Mouse (Mus musculus) heart, adult 2 months (tissue): ENCODE data around the gene Commd7. TPM values are rescaled to one million over a fixed set of nuclear protein-coding genes. Genes with fewer than 3 reads are reported as not detected.

Experiments
- DNase-seq, 2 experiments: peaks; one replicate each; pipeline ENCODE4 v3.0.0; 2021
- H3K27ac ChIP-seq: fragments of 200-600 bp; 2 replicates; pipeline ENCODE4 v1.8.1; 2022
- H3K27me3 ChIP-seq: fragments of 200-500 bp; 2 replicates; pipeline ENCODE4 v1.6.1; 2012; ENCODE audit warnings: mild to moderate bottlenecking, low read length, inconsistent platforms, mixed read lengths; ENCODE audit not compliant: control insufficient read depth, insufficient read depth
- H3K36me3 ChIP-seq: fragments of 200-500 bp; 2 replicates; pipeline ENCODE4 v1.6.1; 2012; ENCODE audit warnings: low read length, inconsistent platforms; ENCODE audit not compliant: control insufficient read depth, insufficient read depth
- H3K4me1 ChIP-seq: fragments of 200-500 bp; 2 replicates; pipeline ENCODE4 v1.6.1; 2011; ENCODE audit warnings: low read length; ENCODE audit not compliant: control insufficient read depth, insufficient read depth
- H3K4me3 ChIP-seq: fragments of 200-600 bp; 2 replicates; pipeline ENCODE4 v1.8.1; 2022
- H3K79me2 ChIP-seq: fragments of 200-500 bp; replicated peaks from 2 replicates; pipeline ENCODE4 v1.6.1; 2012; ENCODE audit warnings: mild to moderate bottlenecking, inconsistent platforms, low read length, moderate library complexity, mixed read lengths; ENCODE audit not compliant: control insufficient read depth, insufficient read depth
- H3K9ac ChIP-seq: fragments of 200-500 bp; 2 replicates; pipeline ENCODE4 v1.6.1; 2012; ENCODE audit warnings: low read depth, mild to moderate bottlenecking, control low read depth, inconsistent platforms, low read length, mixed read lengths
- CTCF ChIP-seq: fragments of 200-600 bp; IDR thresholded peaks from 2 replicates; pipeline ENCODE4 v1.8.1; 2022; ENCODE audit warnings: antibody characterized with exemption, mild to moderate bottlenecking, moderate library complexity
- EP300 ChIP-seq: fragments of 200-500 bp; IDR thresholded peaks from 2 replicates; pipeline ENCODE4 v1.6.1; 2011; ENCODE audit warnings: low read depth, low read length, control low read depth; ENCODE audit not compliant: insufficient read depth
- POLR2A ChIP-seq: fragments of 200-500 bp; IDR thresholded peaks from 2 replicates; pipeline ENCODE4 v1.6.1; 2011; ENCODE audit warnings: mild to moderate bottlenecking, low read depth, low read length, control low read depth; ENCODE audit not compliant: insufficient read depth
- WGBS: fragments of 180-500 bp; shearing (Covaris S2); methylation state at CpG from one replicate; pipeline ENCODE4 v1.1.7; 2018; 5-methylcytosine and 5-hydroxymethylcytosine counted together
- intact Hi-C: fragments of 180-260 bp; cut with DNase I; formaldehyde crosslinking; loops from one replicate; pipeline ENCODE4 v1.15.1; 2025
- polyA plus RNA-seq: library from polyadenylated mRNA; depleted of rRNA; stranded (reverse); fragments of >200 nt; gene quantifications from 2 replicates; pipeline ENCODE4 v1.2.3, GENCODE M21; 2012
- total RNA-seq, 2 experiments: library from RNA; stranded (reverse); gene quantifications; 2 replicates each; pipeline ENCODE4 v1.2.3; 2021

Gene Commd7
- total and polyA plus RNA-seq, 3 experiments, result 11.2 to 13.2 (median 12.3) TPM

GRCm38 (mm10) chr2:153609548-153609947 lies 23.0 kb downstream of the Commd7 start:
- 17% methylated on average over 9 of the region's 9 CpGs for WGBS
- Histone ChIP-seq H3K4me1 (peaks cover 5% of the 10 kb centered on the region), H3K4me3 (no peak overlapping the region), H3K27me3 (no peaks in the 10 kb centered on the region), H3K36me3 (no peaks in the 10 kb centered on the region), H3K27ac (no peak overlapping the region), H3K79me2 (no peaks in the 10 kb centered on the region), H3K9ac (no peak overlapping the region)
- TF ChIP-seq POLR2A (no peak), CTCF (peak; percentile 93)
- intact Hi-C loops, result no loop called here
- peak; percentile 85 to 86 for DNase-seq

DNA sequence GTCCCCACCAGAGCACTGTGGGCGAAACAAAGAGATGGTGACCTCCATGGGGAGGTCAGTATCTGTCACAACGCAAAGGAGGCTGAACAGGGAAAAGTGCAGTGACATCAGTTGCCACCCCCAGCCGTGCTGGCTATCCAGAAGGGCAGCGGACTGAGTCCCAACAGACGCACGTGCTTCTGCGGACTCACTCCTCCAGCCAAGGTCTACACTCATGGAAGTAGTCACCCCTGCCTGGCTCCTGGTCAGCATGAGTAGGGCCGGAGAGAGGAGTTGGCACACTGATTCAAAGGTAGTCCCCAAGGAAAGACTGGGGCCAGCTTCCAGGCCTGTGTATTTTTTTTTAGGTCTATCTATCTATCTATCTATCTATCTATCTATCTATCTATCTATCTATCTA lies 23.5 kb downstream of the Commd7 start:
- peak in 1 of 2 experiments; percentile 35 for DNase-seq
- H3K79me2 ChIP-seq, result no peaks in the 10 kb centered on the region

GRCm38 (mm10) chr2:153607870-153608515 lies 24.6 kb downstream of the Commd7 start:
- H3K79me2 ChIP-seq, result no peaks in the 10 kb centered on the region
- peak; percentile 62 to 81 for DNase-seq
- H3K27me3 ChIP-seq, result no peaks in the 10 kb centered on the region
- no peaks in the 10 kb centered on the region for H3K36me3 ChIP-seq
- H3K4me1 ChIP-seq, result peaks cover 5% of the 10 kb centered on the region
- no peak overlapping the region for H3K27ac ChIP-seq
- WGBS, result 56% methylated on average over 13 of the region's 13 CpGs
- intact Hi-C loops, result no loop called here
- TF ChIP-seq EP300 (no peak), POLR2A (no peak), CTCF (no peak)
- no peak overlapping the region for H3K9ac ChIP-seq
- H3K4me3 ChIP-seq, result no peak overlapping the region

More for the DNA sequence above, 23.5 kb downstream of the Commd7 start:
- H3K36me3 ChIP-seq, result no peaks in the 10 kb centered on the region
- intact Hi-C loops, result no loop called here
- peaks cover 5% of the 10 kb centered on the region for H3K4me1 ChIP-seq
- H3K27me3 ChIP-seq, result no peaks in the 10 kb centered on the region
- no peak overlapping the region for H3K27ac ChIP-seq
- H3K9ac ChIP-seq, result no peak overlapping the region
- TF ChIP-seq POLR2A, result no peak
- TF ChIP-seq EP300, result no peak
- TF ChIP-seq CTCF, result no peak
- no peak overlapping the region for H3K4me3 ChIP-seq
- 61% methylated on average over 8 of the region's 8 CpGs for WGBS

- TF ChIP-seq POLR2A (no peak), CTCF (peak; percentile 51), EP300 (no peak)
- no peaks in the 10 kb centered on the region for H3K27me3 ChIP-seq
- H3K4me3 ChIP-seq, result no peak overlapping the region
- H3K4me1 ChIP-seq, result peaks cover 5% of the 10 kb centered on the region
- intact Hi-C loops, result no loop called here
- H3K9ac ChIP-seq, result no peak overlapping the region
- no peaks in the 10 kb centered on the region for H3K36me3 ChIP-seq
- DNase-seq, result no peak
- WGBS, result 91% methylated on average over 3 of the region's 3 CpGs
- H3K27ac ChIP-seq, result no peak overlapping the region
- no peaks in the 10 kb centered on the region for H3K79me2 ChIP-seq
Observed at GRCm38 (mm10) chr2:153606421-153606820, 26.2 kb downstream of the Commd7 start.

- no peak for DNase-seq
- Histone ChIP-seq H3K27ac (no peak overlapping the region), H3K4me1 (peaks cover 3% of the 10 kb centered on the region; the same call in 1 of the 2 replicates), H3K79me2 (no peaks in the 10 kb centered on the region), H3K4me3 (no peak overlapping the region), H3K9ac (no peak overlapping the region), H3K36me3 (no peaks in the 10 kb centered on the region), H3K27me3 (no peaks in the 10 kb centered on the region)
- intact Hi-C loops, result no loop called here
- 54% methylated on average over 4 of the region's 4 CpGs for WGBS
- peak; percentile 22; the same call in 1 of the 2 replicates for TF ChIP-seq CTCF
- no peak for TF ChIP-seq EP300
- no peak for TF ChIP-seq POLR2A
Observed at GRCm38 (mm10) chr2:153603724-153604123, 28.9 kb downstream of the Commd7 start.
